Mouse (Mus musculus) common myeloid progenitor, adult 5-6 weeks (primary cell): ENCODE results near the gene Klri1. TPM values are rescaled to one million over a fixed set of nuclear protein-coding genes. Genes with fewer than 3 reads are reported as not detected.
A peak's percentile ranks its signal among the peaks of the same experiment; 100 is the strongest.
"Not testable (repeated sequence)": the region's sequence is repeated elsewhere in the genome, so short reads cannot be mapped to it uniquely, and the experiment has no call there.

Source experiments
- ATAC-seq: replicated peaks from 2 replicates; pipeline ENCODE4 v1.8.0; 2016; ENCODE audit warnings: low read depth, mild to moderate bottlenecking, moderate TSS enrichment, inconsistent platforms; ENCODE audit not compliant: poor library complexity, severe bottlenecking
- total RNA-seq: library from RNA; stranded (forward); fragments of 200-1000, 187-1606 nt; gene quantifications from 2 replicates; pipeline ENCODE4 v1.2.3, GENCODE M21; 2017

Klri1 gene
- not detected in 2 replicates for total RNA-seq

DNA sequence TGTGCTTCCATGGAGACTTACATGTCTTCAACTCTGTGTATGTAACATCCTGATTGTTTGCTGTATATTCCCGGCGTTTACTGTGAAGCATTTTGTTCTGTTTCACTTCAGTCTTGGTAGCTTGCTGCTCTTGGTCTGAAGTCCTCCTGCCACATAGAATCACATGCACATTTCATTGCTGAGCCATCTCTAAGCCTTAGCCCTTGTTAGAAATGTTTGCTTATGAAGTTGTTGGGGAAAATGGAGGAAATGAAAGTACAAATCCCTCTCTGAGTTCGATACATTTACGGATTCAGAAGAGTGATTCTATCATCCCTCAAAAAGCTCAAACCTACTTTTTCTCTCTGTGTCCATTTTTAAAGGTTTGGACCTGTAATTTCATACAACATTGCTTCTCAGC, at the start of gene Klri1:
Gene Klri1, minus strand, starts transcription at position 101 of the 400 bp plus-strand sequence.
- no peak for ATAC-seq

DNA sequence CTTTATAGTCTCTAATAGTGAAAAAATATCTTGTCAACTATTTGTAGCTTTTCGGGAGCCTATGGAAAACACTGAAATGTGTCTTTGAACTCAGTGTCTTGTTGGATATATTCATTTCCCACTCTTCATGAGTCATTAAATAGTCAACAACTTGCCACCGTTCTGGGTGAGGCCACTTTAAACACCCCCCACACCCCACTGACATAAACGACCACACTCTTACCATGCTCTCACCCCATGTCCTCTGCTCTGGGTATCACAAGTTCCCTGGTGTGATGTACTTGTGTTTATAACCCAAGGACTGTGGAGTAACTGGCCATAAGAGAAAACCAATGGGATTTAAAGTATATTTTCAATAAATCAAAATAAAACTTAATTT, 30.7 kb upstream of the Klri1 start:
- ATAC-seq = peak; percentile 58

DNA sequence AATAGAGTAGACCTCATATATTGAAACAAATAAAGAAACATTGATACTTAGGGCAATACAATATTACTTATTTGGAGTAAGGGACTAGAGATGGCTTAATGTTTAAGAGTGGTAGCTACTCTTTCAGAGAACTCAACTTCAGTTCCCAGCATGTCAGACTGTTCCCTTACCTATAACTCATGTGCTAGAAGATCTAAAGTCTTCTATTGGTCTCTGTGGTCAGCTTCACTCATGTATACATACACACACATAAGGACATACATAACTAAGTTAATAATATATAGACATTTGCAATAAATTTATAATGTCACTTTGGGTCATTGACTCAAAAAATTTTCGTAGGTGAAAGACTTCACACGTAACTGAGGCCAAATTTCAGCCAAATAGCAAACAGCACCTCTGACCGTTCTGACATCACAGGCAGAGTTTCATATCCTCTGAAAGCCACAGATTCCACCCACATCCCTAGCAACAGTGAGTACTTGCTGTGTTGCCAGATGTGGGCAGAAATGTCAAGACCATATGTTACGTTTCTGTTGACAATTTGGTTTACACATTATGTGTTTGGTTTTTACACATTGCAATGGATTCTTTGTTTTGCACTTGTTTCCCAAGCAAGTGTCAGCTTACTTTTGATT, 30.2 kb upstream of the Klri1 start:
- ATAC-seq = peak; percentile 99

DNA sequence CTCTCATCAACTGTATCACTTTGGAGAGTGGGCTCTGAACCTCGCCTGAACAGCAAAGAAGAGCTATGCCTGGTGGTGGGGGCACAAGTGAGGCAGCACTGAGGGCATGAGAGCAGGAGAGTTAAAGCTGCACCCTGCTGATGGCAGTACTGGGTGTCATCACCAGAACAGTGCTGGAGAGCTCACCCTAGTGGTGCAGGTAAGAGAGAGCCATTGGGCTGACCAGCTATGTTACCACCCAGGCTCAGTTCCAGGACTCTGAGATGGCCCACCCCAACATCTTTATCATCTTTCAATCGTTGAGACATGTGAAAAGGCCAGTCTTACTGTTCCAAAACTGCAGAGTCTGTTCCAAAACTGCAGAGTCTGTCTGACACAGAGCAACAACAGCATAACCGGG, 29.2 kb upstream of the Klri1 start:
- ATAC-seq = no peak

DNA sequence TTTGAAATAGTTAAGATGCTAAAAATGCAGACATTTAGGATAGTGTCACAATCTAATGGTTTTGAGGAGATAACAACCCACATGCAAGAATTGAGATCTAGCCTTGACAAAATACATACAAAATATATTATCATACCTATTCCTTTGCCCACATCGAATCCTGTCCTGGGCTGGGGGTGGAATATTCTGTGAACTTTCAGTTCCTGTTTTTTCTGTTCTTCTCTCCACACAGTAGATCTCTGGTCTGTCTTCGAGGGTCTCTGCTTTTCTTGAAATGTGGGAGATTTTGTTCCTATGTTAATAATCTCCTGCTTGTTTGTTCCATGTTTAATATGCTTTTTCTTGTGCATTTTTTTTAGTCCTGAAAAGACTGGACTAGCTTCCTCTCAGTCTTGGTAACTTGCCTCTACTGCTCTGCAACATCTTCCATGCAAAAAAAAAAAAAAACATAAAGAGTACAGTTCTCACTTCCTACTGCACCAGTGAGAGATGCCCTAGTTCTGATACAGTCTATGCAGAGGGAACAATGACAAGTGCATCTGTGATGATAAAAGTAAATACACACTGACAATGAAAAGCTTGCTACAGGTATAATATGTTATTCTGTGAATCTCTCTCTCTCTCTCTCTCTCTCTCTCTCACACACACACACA, 23.3 kb upstream of the Klri1 start, which contains the start of gene Klri2:
Gene Klri2, minus strand, starts transcription at position 416 of the 653 bp plus-strand sequence.
- peak; percentile 90 for ATAC-seq

DNA sequence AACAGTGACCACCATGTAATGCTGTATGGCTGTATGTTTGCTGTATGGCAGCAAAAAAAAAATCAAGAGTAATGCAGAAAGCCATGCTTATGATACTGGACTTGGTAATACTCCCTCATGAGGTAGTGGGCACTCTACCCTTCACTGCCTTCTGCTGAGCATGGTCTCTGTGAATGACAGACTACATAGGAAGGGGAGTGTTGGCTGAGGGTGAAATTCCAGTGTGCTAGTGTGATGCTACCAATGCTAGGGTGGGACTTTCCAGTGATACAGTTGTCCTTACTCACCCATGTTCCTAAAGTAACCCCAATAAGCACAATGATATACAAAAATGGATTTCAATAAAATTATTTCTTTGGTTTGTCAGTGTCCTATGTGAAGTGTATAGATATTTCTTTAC, 19.5 kb upstream of the Klri1 start:
- no peak for ATAC-seq

DNA sequence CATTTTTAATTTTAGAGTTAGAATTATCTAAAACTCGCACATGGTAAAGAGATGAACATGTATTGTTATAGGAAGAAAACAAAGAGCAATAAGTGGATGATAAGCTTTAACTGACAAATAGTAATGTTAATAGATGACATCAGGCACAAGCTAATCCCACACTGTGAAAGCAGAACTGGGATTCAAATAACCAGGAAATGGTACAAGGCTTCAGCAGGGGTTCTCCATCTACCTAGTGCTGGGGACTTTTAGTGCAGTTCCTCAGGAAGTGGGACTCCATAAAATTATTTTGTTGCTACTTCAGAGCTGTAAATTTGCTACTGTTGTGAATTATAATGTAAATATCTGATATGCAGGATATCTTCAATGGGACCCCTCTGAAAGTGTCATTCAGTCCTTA, 10.3 kb upstream of the Klri1 start:
- ATAC-seq = peak; percentile 54; the same call in 1 of the 2 replicates

DNA sequence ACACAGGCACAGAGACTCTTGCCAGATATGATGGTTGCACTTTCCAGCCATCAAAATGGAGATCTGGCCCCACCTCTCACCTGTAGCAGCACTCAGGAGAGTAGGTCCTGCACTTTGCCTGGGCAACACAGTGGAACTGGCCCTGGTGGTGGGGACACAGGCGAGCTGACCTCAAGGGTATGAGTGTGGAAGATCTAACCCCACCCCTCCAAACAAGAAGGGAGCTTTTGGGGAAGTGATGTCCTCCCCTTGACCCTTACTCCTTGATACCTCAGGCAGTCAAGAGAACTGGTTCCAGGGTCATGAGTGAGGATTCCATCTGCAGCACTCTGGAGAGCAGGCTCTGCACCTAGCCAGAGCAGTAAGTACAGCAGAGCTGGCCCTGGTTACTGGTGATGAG, 4.5 kb upstream of the Klri1 start:
- 0 out of 2 replicates have a peak, but pooled peaks have one; percentile 32 for ATAC-seq

DNA sequence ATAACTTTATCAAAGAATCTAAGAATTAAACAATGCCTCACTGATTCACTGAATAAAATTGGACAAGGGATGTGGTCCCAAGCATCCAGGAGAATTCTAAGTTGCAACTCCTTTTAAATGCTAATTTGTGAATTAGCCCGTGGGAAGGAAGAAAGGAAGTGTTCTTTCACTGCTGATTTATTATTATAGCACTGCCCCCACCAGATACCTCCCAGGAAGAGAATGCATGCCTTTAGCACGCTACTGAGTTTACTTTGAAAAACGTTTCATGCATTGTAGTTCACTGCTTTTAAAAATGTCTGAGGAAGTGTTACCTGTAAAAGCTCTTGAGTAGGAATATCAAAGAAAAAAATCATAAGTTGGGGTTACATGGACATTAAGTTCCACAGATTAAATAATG, 3.6 kb upstream of the Klri1 start:
- no peak for ATAC-seq

DNA sequence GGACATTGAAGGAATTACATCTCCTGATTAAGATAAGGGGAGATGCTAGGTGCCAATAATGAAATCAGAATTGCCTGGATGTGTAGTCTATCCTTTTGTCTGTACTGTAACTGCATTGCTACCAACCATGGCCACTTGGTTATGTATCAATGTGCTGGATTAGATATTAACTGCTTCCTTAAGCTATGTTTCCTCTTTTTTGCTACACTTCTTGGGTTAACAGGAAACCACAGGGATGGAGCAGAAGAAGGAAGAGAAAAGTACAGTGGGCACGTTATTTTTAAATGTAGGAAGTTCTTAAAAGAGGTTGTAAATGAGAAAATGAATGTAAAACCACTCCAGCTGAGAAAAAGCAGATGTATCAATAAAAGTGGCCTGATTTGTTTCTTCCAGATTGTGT, 3.4 kb downstream of the Klri1 start:
- ATAC-seq = peak; percentile 97

DNA sequence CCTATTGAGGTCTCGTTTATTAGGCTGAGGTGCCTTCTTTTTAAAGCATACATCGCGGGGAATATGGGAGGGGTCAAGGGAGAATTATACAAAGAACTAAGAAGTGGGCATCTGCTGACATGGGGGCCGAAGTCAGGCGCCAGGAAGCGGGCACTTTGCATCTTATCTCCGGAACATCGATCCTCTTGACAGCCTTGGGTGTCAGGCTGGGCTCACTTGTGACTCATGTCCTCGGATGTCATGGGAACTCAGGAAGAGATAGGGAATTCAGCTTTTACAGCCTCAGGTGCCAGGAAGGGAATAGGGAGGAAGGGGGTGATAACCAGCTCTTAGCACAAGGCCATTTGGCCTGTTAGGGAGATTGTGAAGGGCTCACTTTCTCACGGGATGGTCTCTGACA, 25.5 kb downstream of the Klri1 start:
- not testable (repeated sequence) for ATAC-seq

DNA sequence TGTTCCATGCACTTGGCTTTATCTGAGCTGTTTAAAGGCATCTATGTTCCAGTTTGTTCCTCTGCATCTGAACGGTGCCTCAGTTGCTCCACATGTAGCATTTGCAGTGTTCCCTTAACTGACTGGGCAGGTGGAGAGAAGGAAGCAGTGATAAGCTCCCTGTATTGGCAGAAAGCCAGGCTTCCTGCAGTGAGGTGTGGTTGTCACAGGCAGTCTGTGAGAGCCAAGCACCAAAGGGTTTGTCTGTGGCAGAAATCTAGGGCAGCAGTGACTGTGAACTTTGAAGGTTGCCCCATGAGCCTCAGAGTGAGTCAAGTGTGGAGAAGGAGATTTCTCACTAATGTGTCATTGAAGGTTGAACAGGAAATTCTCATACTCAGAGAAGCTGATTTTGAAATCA, 36.6 kb downstream of the Klri1 start:
- ATAC-seq = peak; percentile 45; the same call in 1 of the 2 replicates

DNA sequence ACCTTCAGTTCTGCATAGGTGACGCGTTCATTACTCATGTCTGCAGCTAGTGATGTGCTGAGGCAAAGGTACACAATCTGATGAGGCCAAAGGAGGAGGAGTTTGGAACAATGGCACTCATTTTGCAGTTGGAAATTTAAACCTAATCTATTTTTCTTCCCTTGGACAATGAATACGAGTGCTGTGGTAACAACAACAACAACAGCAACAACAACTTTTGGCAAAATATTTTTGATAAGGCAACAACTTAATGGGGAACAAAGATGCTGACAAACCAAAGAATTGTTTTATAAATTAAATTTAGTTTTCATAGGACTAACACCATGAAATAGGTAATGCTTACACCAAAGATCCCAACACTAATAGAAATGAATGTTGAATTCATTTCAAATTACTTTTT, 38.1 kb downstream of the Klri1 start, which contains the start of gene Klrc1:
Gene Klrc1, minus strand, starts transcription at position 101 of the 400 bp plus-strand sequence.
- no peak for ATAC-seq

DNA sequence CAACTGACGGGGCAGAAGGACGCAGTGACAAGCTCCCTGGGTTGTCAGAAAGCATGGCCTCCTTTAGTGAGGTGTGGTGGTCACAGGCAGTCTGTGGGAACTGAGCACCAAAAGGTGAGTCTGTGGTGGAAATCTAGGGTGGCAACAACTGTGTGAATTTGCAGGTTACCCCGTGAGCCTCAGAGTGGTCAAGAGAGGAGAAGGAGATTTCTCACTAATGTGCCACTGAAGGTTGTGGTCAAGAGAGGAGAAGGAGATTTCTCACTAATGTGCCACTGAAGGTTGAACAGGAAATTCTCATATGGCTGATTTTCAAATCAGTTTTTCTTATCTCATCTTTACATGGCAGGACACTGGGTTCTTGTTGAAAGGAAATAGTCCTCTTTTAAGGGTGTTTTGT, 55.6 kb downstream of the Klri1 start:
- ATAC-seq = not testable (repeated sequence)

DNA sequence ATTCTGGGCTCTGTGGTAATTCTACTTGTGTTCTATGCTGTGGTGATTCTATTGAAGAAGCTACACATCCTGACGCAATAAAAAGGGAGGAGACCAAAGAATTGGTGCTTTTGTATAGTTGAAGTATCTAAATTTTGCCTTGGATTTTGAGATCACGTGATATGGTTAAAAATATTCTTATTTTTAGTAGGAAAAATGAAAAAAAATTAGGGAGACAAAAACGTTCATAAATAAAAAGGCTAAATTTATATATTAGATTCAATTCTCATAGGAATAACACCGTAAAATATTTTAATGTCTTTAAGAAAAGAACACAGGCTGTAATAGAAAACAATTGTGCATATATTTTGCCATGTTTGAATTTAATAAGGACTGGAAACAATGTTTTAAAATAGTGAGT, 56.3 kb downstream of the Klri1 start, which contains the start of gene Klrc2:
Gene Klrc2, minus strand, starts transcription at position 101 of the 400 bp plus-strand sequence.
- ATAC-seq = not testable (repeated sequence)

Other genes with a start within 250 kb of the Klri1 start
- gene Olr1, start 210.0 kb downstream of the Klri1 start, total RNA-seq = 0.82 and 1.1 TPM in 2 replicates
- 0.18 TPM in 1 of 2 replicates, not detected in the other for gene Tmem52b, start 204.6 kb downstream of the Klri1 start, total RNA-seq
- gene Gabarapl1, start 184.0 kb downstream of the Klri1 start, total RNA-seq = 90.8 and 91.1 TPM in 2 replicates
- 2.0 TPM in 1 of 2 replicates, not detected in the other for gene Klre1, start 139.2 kb downstream of the Klri1 start, total RNA-seq
- 2.8 and 7.4 TPM in 2 replicates for gene Klrd1, start 125.3 kb downstream of the Klri1 start, total RNA-seq
- 2.5 and 2.6 TPM in 2 replicates for gene Klrk1, start 93.3 kb downstream of the Klri1 start, total RNA-seq
- not detected in 2 replicates for gene Klrc3, start 73.8 kb downstream of the Klri1 start, total RNA-seq
- not detected in 2 replicates for gene Klrc2, start 56.4 kb downstream of the Klri1 start, total RNA-seq
- gene Klrc1, start 38.2 kb downstream of the Klri1 start, total RNA-seq = not detected in 2 replicates
- gene Klri2, start 23.4 kb upstream of the Klri1 start, total RNA-seq = 0.09 TPM in 1 of 2 replicates, not detected in the other
- not detected in 2 replicates for gene Gm156, start 67.1 kb upstream of the Klri1 start, total RNA-seq
- not detected in 2 replicates for gene Gm17631, start 145.5 kb upstream of the Klri1 start, total RNA-seq
- not detected in 2 replicates for gene Klra17, start 159.5 kb upstream of the Klri1 start, total RNA-seq
- gene Klra5, start 200.5 kb upstream of the Klri1 start, total RNA-seq = not detected in 2 replicates